Mouse (Mus musculus) left cerebral cortex, postnatal 10 days (tissue): ENCODE measurements at regions not wholly inside any gene's neighbourhood (a gene's known extent, or its start where the extent isn't known, plus 50 kb on each side); places are given as distances from the start of the nearest gene placed in this dataset. TPM values are rescaled to one million over a fixed set of nuclear protein-coding genes. Genes with fewer than 3 reads are reported as not detected.

Experiments used
- microRNA-seq: library from miRNA; unstranded; fragments of <30 nt; microRNA quantifications from one replicate; pipeline ENCODE4 v1.2.0, GENCODE M21; 2022

Small RNAs in the stretch of these regions (microRNA-seq; reads per million reads assigned to microRNA genes)
- gene Gm24369 = not detected
